Mouse (Mus musculus) layer of hippocampus, adult 2 months (tissue): ENCODE measurements at regions not wholly inside any gene's neighbourhood (a gene's known extent, or its start where the extent isn't known, plus 50 kb on each side); places are given as distances from the start of the nearest gene placed in this dataset.

Experiments
- DNase-seq, 2 experiments: peaks; one replicate each; pipeline ENCODE4 v3.0.0; 2022; ENCODE audit warnings: low spot score in 2 of 2
- H3K27ac ChIP-seq: fragments of 200-600 bp; 2 replicates; pipeline ENCODE4 v1.8.1; 2022
- H3K4me3 ChIP-seq: fragments of 200-600 bp; 2 replicates; pipeline ENCODE4 v1.8.1; 2022; ENCODE audit warnings: mild to moderate bottlenecking
- CTCF ChIP-seq: fragments of 200-600 bp; conservative IDR thresholded peaks from 2 replicates; pipeline ENCODE4 v1.8.1; 2022; ENCODE audit warnings: antibody characterized with exemption, mild to moderate bottlenecking, moderate library complexity

- peak overlapping the region; percentile 18; the same call in 1 of the 2 replicates for H3K27ac ChIP-seq
- DNase-seq = no peak
- no peak overlapping the region for H3K4me3 ChIP-seq
- no peak for TF ChIP-seq CTCF
These were observed 424.6 kb downstream of the Ptprc start for GRCm38 (mm10) chr1:137750894-137751293.

GRCm38 (mm10) chr1:137746129-137746528 is 429.4 kb downstream of the Ptprc start:
- no peak for TF ChIP-seq CTCF
- no peak overlapping the region for H3K27ac ChIP-seq
- H3K4me3 ChIP-seq = no peak overlapping the region
- no peak for DNase-seq

GRCm38 (mm10) chr1:137738157-137738851 is 437.2 kb downstream of the Ptprc start:
- no peak for TF ChIP-seq CTCF
- H3K27ac ChIP-seq = no peak overlapping the region
- DNase-seq = no peak
- H3K4me3 ChIP-seq = no peak overlapping the region

- no peak overlapping the region for H3K27ac ChIP-seq
- TF ChIP-seq CTCF = no peak
- no peak overlapping the region for H3K4me3 ChIP-seq
- no peak for DNase-seq
These were observed 471.6 kb downstream of the Ptprc start for GRCm38 (mm10) chr1:137703882-137704281.

GRCm38 (mm10) chr1:137698876-137699275 is 476.6 kb downstream of the Ptprc start:
- no peak overlapping the region for H3K27ac ChIP-seq
- H3K4me3 ChIP-seq = no peak overlapping the region
- TF ChIP-seq CTCF = no peak
- no peak for DNase-seq

GRCm38 (mm10) chr1:137697289-137697688 is 478.2 kb downstream of the Ptprc start:
- no peak for DNase-seq
- no peak overlapping the region for H3K4me3 ChIP-seq
- no peak overlapping the region for H3K27ac ChIP-seq
- no peak for TF ChIP-seq CTCF

- no peak for DNase-seq
- Histone ChIP-seq H3K4me3 (no peak overlapping the region), H3K27ac (no peak overlapping the region)
- no peak for TF ChIP-seq CTCF
These were observed 478.7 kb downstream of the Ptprc start for GRCm38 (mm10) chr1:137696796-137697195.

- no peak for DNase-seq
- no peak overlapping the region for H3K27ac ChIP-seq
- no peak overlapping the region for H3K4me3 ChIP-seq
- no peak for TF ChIP-seq CTCF
These were observed 479.8 kb downstream of the Ptprc start for GRCm38 (mm10) chr1:137695751-137696150.

- Histone ChIP-seq H3K27ac (no peak overlapping the region), H3K4me3 (no peak overlapping the region)
- no peak for TF ChIP-seq CTCF
- no peak for DNase-seq
These were observed 483.0 kb downstream of the Ptprc start for GRCm38 (mm10) chr1:137692525-137692924.

- DNase-seq = no peak
- Histone ChIP-seq H3K4me3 (no peak overlapping the region), H3K27ac (no peak overlapping the region)
- TF ChIP-seq CTCF = no peak
These were observed 484.5 kb downstream of the Ptprc start for GRCm38 (mm10) chr1:137690860-137691595.

GRCm38 (mm10) chr1:137670650-137671049 is 504.9 kb downstream of the Ptprc start:
- Histone ChIP-seq H3K4me3 (no peak overlapping the region), H3K27ac (no peak overlapping the region)
- no peak for TF ChIP-seq CTCF
- DNase-seq = no peak

- Histone ChIP-seq H3K4me3 (no peak overlapping the region), H3K27ac (no peak overlapping the region)
- no peak for DNase-seq
- no peak for TF ChIP-seq CTCF
These were observed 505.7 kb downstream of the Ptprc start for GRCm38 (mm10) chr1:137669849-137670248.

GRCm38 (mm10) chr1:137658141-137658540 is 517.4 kb downstream of the Ptprc start:
- no peak overlapping the region for H3K4me3 ChIP-seq
- peak; percentile 45 to 48 for DNase-seq
- no peak overlapping the region for H3K27ac ChIP-seq
- no peak for TF ChIP-seq CTCF
